Mouse (Mus musculus): Measurements from ENCODE around the gene Ppp2r5a.
A peak's percentile ranks its signal among the peaks of the same experiment; 100 is the strongest.
"Not testable (repeated sequence)": the region's sequence is repeated elsewhere in the genome, so short reads cannot be mapped to it uniquely, and the experiment has no call there.

Gene Ppp2r5a

DNA sequence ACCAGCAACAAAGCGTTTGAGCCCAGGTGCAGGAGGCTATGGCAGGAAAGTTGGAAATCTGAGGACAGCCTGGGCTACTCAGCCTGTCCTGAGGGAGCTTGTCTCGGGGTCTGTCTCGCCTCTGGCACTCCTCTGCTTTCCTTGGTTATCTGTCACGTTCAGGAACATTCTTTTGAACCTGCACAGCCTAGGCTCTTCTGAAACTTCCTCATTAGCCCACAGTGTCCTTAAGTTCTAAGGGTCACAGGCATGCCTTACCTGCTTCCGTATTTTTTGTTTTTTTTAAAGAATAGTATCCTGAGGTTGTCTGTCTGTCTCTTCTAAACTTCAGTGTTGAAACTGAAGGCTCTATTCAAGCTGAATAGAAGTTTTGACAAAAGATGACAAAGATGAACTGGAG lies at the start of gene Ppp2r5a:
TSS of gene Ppp2r5a (minus strand) at position 199 of the 400 bp plus-strand sequence.
- DNase-seq = no peak

DNA sequence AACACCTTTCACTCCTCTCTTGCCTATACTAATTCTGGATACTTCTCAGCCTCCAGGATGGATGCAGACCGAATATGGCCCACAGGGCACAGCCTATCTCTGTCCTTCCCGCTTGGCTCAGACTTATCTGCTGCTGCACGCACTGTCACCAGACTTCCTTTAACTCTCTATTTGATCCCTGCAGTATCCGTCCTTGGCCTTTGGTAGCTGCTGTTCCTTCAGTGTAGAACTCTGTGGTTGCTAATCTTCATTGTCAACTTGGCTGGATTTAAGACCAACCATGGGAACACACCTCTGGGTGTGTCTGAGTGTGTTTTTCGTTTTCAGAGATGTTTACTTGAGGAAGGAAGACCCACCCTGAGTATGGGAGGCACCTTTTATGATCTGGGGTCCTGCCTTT lies 47.5 kb upstream of the Ppp2r5a start:
- no peak for DNase-seq

GRCm38 (mm10) chr1:191449537-191449936 lies 46.5 kb upstream of the Ppp2r5a start:
- DNase-seq = no peak

DNA sequence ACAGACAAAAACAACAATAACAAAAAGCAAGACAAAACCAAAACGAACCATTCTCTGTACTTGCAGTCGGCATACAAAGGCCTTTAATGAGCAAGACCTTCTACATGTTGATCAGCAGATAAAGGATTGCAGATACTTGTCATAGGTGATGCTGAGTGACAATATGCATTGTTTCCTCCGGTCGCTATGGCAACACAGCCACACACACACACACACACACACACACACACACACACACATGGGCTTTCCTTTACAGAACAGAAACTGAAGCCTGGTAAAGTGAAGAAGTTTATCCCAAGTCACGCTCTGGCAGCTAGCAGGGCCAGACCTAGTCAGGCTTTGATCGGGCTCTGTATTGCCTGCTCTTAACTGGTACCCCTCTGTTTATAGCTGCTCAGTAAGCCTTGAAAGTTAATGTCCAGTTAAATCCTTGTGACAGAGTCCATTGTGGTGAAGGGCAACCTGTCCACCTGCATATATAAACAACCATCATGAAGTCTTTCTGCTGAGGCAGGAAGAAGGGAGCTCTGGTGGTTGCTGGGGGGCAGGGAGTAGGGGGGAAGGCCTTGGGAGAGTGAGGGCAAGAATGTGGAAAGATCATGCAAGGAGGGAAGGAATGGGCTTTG lies 44.4 kb upstream of the Ppp2r5a start:
- DNase-seq = peak; percentile 35

DNA sequence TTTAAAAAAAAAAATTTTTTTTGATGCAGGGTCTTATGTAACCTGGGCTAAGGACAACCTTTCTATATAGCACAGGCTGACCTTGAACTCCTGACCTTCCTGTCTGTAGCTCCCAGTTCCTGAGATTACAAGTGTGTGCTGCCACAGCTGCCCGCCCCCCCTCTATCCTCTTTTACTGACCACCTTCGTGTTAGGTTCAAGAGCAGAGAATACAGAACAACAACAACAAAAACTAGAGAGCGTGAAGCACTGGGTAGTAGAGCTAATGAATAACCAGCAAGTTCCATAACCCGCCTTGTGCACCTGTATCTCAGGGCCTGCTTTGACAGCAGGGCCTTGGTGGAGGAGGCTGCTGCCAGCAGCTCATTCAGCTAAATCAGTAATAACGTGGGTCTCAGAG lies 43.2 kb upstream of the Ppp2r5a start:
- no peak for DNase-seq

GRCm38 (mm10) chr1:191445831-191446258 lies 42.8 kb upstream of the Ppp2r5a start:
- DNase-seq = no peak

DNA sequence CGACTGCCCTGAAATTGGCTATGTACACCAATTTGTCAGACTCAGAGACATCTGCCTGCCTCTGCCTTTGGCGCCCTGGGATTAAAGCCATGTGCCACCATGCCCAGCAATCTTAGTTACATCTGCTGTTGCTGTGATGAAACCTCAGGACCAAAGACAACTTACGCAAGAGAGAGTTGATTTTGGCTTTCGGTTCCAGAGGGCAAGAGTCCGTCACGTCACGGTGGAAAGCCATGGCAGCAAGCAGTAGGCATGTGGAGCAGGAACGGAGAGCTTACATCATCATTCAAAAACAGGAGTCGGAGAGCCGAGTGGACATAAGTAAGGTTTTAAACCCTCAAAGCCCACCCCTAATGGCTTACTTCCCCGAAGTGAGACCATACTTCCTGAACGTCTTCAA lies 42.3 kb upstream of the Ppp2r5a start:
- no peak for DNase-seq

DNA sequence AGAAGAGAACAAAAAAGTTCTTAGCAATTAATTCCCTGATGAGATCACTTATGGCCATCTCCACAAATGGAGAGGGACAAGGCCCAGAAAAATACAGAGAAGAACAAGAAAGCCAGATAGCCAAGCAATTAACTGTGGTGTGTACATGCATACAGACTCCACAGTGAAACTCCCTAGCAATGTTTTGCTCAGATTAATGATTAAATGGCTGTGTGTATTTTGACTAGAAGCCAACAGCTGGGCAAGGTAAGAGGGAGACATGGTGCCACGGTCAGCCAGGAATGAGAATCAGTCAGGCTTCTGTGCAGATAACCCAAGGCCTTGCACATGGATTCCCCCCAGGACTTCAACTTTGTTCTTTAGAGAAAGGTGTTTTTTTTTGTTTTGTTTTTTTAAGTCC lies 41.4 kb upstream of the Ppp2r5a start:
- DNase-seq = no peak

- DNase-seq = no peak
These were observed 35.9 kb upstream of the Ppp2r5a start for GRCm38 (mm10) chr1:191439011-191439410.

DNA sequence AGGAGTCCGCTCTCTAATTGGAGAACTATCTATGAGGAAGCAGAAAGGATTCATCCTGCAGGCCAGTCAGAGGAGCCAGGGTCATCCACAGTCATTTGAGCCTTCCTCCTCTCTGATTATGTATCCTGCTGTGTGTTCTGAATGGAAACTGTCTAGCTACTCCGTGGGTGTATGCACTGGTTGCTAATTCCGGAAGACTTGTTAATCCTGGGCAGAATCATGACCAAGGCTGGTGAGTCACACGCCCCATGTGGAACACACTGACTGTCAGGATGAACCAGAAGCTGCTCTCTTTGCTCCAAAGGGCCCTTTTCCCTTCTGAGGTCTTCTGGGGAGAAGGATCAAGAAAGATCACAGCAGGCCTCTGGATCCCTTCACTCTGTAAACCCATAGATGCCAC lies 35.5 kb upstream of the Ppp2r5a start:
- DNase-seq = no peak

DNA sequence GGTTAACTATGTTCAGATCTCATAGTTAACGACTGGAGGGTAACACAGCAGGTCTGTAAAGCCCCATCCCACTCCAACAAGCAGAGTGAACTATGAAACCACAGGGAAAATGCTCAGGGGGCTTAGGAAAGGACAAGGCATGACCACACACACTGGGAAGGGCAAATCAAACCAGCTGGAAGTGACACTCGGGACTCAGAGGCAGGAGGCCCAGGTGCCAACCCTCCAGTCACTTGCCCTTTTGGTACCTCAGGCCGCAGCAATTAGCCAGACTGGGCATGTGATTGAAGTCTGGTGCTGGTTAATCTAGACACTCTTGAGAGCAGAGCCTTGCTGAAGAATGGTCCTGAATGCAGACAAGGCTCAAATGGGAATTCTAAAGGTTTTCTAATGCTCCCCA lies 33.6 kb upstream of the Ppp2r5a start:
- no peak for DNase-seq

DNA sequence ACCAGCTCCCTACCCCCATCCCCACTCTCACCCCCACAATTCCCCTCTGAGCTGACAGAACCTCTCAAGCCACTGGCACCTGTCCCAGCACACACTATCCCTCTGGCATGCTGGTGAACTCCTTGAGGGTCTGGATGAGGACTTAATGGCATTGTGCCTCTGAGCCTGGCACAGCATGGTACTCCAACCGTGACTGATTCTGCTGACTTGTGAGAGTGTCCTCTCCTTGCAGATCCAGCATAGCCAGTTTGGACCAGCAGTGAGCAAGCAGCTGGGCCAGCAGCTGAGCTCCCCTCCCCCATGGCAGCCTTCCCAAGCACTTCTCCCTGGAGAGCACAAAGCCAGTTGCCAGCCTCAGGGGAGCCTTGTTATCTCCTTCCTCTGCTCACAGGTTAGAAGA lies 32.3 kb upstream of the Ppp2r5a start:
- peak; percentile 34 for DNase-seq

GRCm38 (mm10) chr1:191432531-191432930 lies 29.5 kb upstream of the Ppp2r5a start:
- DNase-seq = no peak

DNA sequence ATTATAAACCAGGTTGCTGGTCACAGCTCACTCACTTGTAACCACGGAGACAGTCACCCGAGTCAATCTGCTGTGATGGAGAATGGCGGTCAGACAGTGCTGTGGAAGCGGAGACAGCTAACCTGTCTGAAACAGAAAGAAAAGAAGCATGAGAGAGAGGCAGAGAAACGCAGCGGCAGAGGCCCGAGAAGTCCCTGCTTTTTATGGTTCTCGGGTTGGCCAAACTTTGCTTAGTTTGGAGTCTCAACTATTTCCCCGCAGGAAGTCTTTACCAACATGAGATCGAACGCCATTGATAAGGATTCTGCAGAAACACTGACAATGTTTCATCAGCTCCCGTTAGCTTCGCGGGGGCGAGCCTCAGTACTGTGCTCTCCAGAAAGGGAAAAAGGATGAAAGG lies 29.0 kb upstream of the Ppp2r5a start:
- no peak for DNase-seq

DNA sequence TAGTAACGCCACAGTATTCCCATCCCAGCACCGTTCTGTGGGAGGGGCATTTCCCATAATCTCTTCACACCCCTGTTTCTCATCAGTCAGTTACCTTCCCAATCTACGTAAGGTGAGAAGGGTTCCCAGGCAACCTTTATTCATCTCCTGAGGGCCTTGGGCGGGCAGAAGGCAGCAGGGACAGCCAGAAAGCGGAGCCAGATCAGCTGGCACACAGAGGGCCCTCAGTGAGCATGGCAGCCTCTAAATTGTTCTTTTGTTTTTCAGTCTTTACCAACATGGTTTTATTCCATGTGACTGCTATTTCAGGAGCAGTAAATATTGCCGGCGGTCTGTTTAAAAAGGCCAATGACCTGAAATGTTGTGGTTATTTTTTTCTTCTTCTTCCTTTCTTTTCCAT lies 27.0 kb upstream of the Ppp2r5a start:
- DNase-seq = no peak

GRCm38 (mm10) chr1:191425884-191426283 lies 22.8 kb upstream of the Ppp2r5a start:
- no peak for DNase-seq

GRCm38 (mm10) chr1:191423201-191423600 lies 20.1 kb upstream of the Ppp2r5a start:
- DNase-seq = no peak

DNA sequence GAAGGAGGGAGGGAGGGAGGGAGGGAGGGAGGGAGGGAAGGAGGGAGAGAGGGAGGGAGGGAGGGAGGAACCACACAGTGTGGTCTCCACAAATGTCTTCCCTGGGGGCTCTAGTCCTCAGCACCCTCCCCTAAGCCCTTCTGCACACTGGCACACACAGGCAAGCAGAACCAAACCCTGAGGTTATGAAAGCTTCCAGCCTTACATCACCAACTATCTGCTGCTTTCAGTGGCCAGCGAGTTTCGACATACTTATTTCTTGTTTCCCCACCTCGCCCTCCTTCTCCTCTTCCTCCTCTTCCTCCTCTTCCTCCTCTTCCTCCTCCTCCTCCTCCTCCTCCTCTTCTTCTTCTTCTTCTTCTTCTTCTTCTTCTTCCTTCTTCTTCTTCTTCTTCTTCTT lies 19.6 kb upstream of the Ppp2r5a start:
- not testable (repeated sequence) for DNase-seq

GRCm38 (mm10) chr1:191422164-191422563 lies 19.1 kb upstream of the Ppp2r5a start:
- no peak for DNase-seq

DNA sequence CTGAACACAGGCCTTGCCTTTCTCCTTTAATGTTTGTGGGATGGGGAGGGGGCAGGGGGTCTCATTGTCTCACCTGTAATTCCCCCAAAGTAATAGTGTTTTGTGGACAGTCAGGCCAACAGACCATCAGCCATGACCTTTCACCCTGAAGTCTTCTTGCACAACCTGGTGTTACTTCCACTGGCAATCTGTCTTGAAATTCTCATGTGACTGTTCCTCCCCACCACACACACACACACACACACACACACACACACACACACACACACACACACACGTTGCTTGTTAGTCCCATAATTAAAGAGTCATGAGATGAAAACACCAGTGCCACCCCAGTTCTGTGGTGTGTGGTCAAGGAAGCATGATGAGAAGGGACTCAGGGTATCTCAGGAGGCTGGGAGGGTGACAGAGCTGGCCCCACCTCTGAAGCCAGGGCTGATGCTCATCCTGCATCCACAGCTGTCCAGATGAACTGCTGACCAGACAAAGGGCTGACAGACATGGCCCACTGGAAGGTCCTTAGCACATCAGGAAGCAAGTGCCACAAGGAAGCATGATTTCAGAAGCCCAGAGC lies 18.4 kb upstream of the Ppp2r5a start:
- DNase-seq = no peak

DNA sequence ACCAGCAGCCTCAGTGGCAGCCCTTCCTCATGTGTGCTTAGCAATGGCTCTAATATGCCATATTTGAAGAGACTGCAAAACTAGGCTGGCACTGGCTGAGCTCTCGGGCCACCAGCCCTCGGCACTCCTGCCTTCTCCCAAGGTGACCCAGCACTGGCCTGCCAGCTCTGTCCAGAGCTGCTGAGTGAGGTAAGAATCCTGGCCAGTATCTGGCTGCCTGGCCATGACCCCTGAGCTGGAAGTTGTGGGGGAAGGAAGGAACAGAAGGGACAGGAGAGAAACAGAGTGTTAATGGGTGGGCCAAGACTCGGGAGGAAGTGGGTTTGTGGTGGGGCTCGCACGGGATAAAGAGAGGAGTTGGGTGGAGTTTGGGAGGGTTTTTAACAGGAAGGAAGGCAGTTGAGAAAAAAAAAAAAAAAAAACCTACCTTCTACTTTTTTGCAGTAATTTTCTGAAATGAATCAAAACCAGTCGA lies 17.9 kb upstream of the Ppp2r5a start:
- no peak for DNase-seq

- DNase-seq = no peak
These were observed 17.1 kb upstream of the Ppp2r5a start for GRCm38 (mm10) chr1:191419991-191420751.

DNA sequence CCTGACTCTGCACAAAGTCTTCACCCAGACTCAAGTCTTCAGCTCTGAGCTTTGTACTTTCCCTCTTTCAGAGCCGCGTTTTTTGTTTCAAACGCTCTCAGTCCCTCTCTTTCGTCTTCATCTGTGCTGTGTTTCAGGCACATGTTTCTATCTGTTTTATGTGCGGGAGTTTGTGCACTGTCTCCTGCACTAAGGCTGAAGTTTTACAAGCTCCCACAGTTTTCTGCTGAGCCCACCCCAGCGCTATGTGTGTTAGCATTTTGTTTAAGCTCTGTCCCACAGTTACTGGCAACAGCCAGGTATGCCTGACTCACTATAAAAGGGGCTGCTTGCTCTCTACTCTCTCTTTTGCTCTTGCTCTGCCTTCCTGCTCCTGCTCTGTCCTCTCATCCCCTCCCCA lies 16.3 kb upstream of the Ppp2r5a start:
- no peak for DNase-seq

- no peak for DNase-seq
These were observed 15.9 kb upstream of the Ppp2r5a start for GRCm38 (mm10) chr1:191418936-191419335.
